Mouse (Mus musculus) layer of hippocampus, postnatal 25 days (tissue): ENCODE data around the gene 2310009B15Rik. TPM values are rescaled to one million over a fixed set of nuclear protein-coding genes. Genes with fewer than 3 reads are reported as not detected.

Experiments used
- DNase-seq, 2 experiments: peaks; one replicate each; pipeline ENCODE4 v3.0.0; 2022; ENCODE audit warnings: mixed read lengths in 2 of 2, low spot score in 1 of 2; ENCODE audit errors: extremely low spot score in 1 of 2
- total RNA-seq, 2 experiments: library from RNA; stranded (reverse); gene quantifications; 2 replicates each; pipeline ENCODE4 v1.2.3; 2021

2310009B15Rik gene
- 10 to 100 TPM; 23.9 to 24.7 TPM for total RNA-seq

GRCm38 (mm10) chr1:138856101-138856950 lies at the start of gene 2310009B15Rik:
Gene 2310009B15Rik (minus strand): TSS chr1:138856852.
- peak; percentile 72 to 81 for DNase-seq

- no peak for DNase-seq
Observed at GRCm38 (mm10) chr1:138906256-138906655, 49.6 kb upstream of the 2310009B15Rik start.

GRCm38 (mm10) chr1:138905092-138905765 lies 48.6 kb upstream of the 2310009B15Rik start:
- no peak for DNase-seq

- no peak for DNase-seq
Observed at GRCm38 (mm10) chr1:138903894-138904293, 47.2 kb upstream of the 2310009B15Rik start.

GRCm38 (mm10) chr1:138901431-138902117 lies 44.9 kb upstream of the 2310009B15Rik start:
- DNase-seq, result peak; percentile 44 to 62

- no peak for DNase-seq
Observed at GRCm38 (mm10) chr1:138896088-138896487, 39.4 kb upstream of the 2310009B15Rik start.

- DNase-seq, result no peak
Observed at GRCm38 (mm10) chr1:138877470-138878254, 21.0 kb upstream of the 2310009B15Rik start.

- no peak for DNase-seq
Observed at GRCm38 (mm10) chr1:138876371-138877045, 19.9 kb upstream of the 2310009B15Rik start.

GRCm38 (mm10) chr1:138850823-138851222 lies 5.8 kb downstream of the 2310009B15Rik start:
- no peak for DNase-seq

GRCm38 (mm10) chr1:138850161-138850539 lies 6.5 kb downstream of the 2310009B15Rik start:
- DNase-seq, result no peak

GRCm38 (mm10) chr1:138849531-138850160 lies 7.0 kb downstream of the 2310009B15Rik start:
- no peak for DNase-seq

GRCm38 (mm10) chr1:138848511-138849109 lies 8.0 kb downstream of the 2310009B15Rik start, which contains the start of gene Lhx9:
Gene Lhx9 (minus strand): TSS chr1:138848577.
- DNase-seq, result no peak

GRCm38 (mm10) chr1:138848026-138848425 lies 8.6 kb downstream of the 2310009B15Rik start:
- DNase-seq, result peak in 1 of 2 experiments; percentile 23

GRCm38 (mm10) chr1:138847146-138847545 lies 9.5 kb downstream of the 2310009B15Rik start:
- no peak for DNase-seq

- no peak for DNase-seq
Observed at GRCm38 (mm10) chr1:138846581-138846980, 10.1 kb downstream of the 2310009B15Rik start.

GRCm38 (mm10) chr1:138846131-138846530 lies 10.5 kb downstream of the 2310009B15Rik start:
- DNase-seq, result no peak

- no peak for DNase-seq
Observed at GRCm38 (mm10) chr1:138845481-138845880, 11.2 kb downstream of the 2310009B15Rik start.

GRCm38 (mm10) chr1:138844166-138844565 lies 12.5 kb downstream of the 2310009B15Rik start:
- no peak for DNase-seq
